Mouse (Mus musculus) erythroid progenitor cell, adult 5-6 weeks (primary cell): ENCODE results near the gene Akr1c14. TPM values are rescaled to one million over a fixed set of nuclear protein-coding genes. Genes with fewer than 3 reads are reported as not detected.
"Not testable (repeated sequence)": the region's sequence is repeated elsewhere in the genome, so short reads cannot be mapped to it uniquely, and the experiment has no call there.

Source experiments
- ATAC-seq: replicated peaks from 2 replicates; pipeline ENCODE4 v1.8.0; 2016; ENCODE audit warnings: moderate number of reproducible peaks, mild to moderate bottlenecking, moderate TSS enrichment, inconsistent platforms; ENCODE audit not compliant: poor library complexity, low FRiP score, severe bottlenecking
- total RNA-seq, 2 experiments: library from RNA; stranded (forward) in 1 of 2; stranded (reverse) in 1 of 2; fragments of 150-400 nt in 1 of 2; fragments of 186-747, 209-891 nt in 1 of 2; gene quantifications; 2 replicates each; pipeline versions ENCODE4 v1.2.3 to v1.2.4; 2015 to 2017; ENCODE audit warnings: low replicate concordance in 2 of 2

Gene Akr1c14
- total RNA-seq, 2 experiments from 2014 or later, result not detected

- peak; percentile 61 for ATAC-seq
Observed at GRCm38 (mm10) chr13:4110281-4111188, 61.7 kb downstream of the Akr1c14 start.

GRCm38 (mm10) chr13:4119181-4119904 lies 70.5 kb downstream of the Akr1c14 start:
- ATAC-seq, result no peak

GRCm38 (mm10) chr13:4123146-4123545 lies 74.3 kb downstream of the Akr1c14 start:
- no peak for ATAC-seq

- not testable (repeated sequence) for ATAC-seq
Observed at GRCm38 (mm10) chr13:4124471-4124870, 75.7 kb downstream of the Akr1c14 start.

GRCm38 (mm10) chr13:4125846-4126245 lies 77.0 kb downstream of the Akr1c14 start:
- ATAC-seq, result not testable (repeated sequence)

GRCm38 (mm10) chr13:4129100-4129499 lies 80.3 kb downstream of the Akr1c14 start:
- no peak for ATAC-seq

- ATAC-seq, result no peak
Observed at GRCm38 (mm10) chr13:4131317-4131716, 82.5 kb downstream of the Akr1c14 start.

- no peak for ATAC-seq
Observed at GRCm38 (mm10) chr13:4131721-4132120, 82.9 kb downstream of the Akr1c14 start.

GRCm38 (mm10) chr13:4133070-4133469 lies 84.3 kb downstream of the Akr1c14 start:
- no peak for ATAC-seq

Other genes starting within 250 kb of the Akr1c14 start
- gene Calml3, start 244.7 kb upstream of the Akr1c14 start, total RNA-seq (2015; ENCODE audit: low replicate concordance), result not detected in 2 replicates
- gene Calml3, start 244.7 kb upstream of the Akr1c14 start, total RNA-seq (2017; ENCODE audit: low replicate concordance), result not detected in 2 replicates
- gene Calm4, start 211.3 kb upstream of the Akr1c14 start, total RNA-seq (2015; ENCODE audit: low replicate concordance), result not detected in 2 replicates
- not detected in 2 replicates for gene Calm4, start 211.3 kb upstream of the Akr1c14 start, total RNA-seq (2017; ENCODE audit: low replicate concordance)
- not detected in 2 replicates for gene Calm5, start 194.8 kb upstream of the Akr1c14 start, total RNA-seq (2015; ENCODE audit: low replicate concordance)
- gene Calm5, start 194.8 kb upstream of the Akr1c14 start, total RNA-seq (2017; ENCODE audit: low replicate concordance), result not detected in 2 replicates
- gene Net1, start 130.8 kb upstream of the Akr1c14 start, total RNA-seq (2015; ENCODE audit: low replicate concordance), result 133 and 156 TPM in 2 replicates
- 193 and 201 TPM in 2 replicates for gene Net1, start 130.8 kb upstream of the Akr1c14 start, total RNA-seq (2017; ENCODE audit: low replicate concordance)
- not detected in 2 replicates for gene Tubal3, start 130.7 kb upstream of the Akr1c14 start, total RNA-seq (2015; ENCODE audit: low replicate concordance)
- not detected in 2 replicates for gene Tubal3, start 130.7 kb upstream of the Akr1c14 start, total RNA-seq (2017; ENCODE audit: low replicate concordance)
- gene Ucn3, start 103.7 kb upstream of the Akr1c14 start, total RNA-seq (2015; ENCODE audit: low replicate concordance), result not detected in 2 replicates
- not detected in 2 replicates for gene Ucn3, start 103.7 kb upstream of the Akr1c14 start, total RNA-seq (2017; ENCODE audit: low replicate concordance)
- gene Akr1c18, start 101.6 kb downstream of the Akr1c14 start, total RNA-seq (2015; ENCODE audit: low replicate concordance), result not detected in 2 replicates
- gene Akr1c18, start 101.6 kb downstream of the Akr1c14 start, total RNA-seq (2017; ENCODE audit: low replicate concordance), result not detected in 2 replicates
- 5.4 TPM in 1 of 2 replicates, not detected in the other for gene Akr1c13, start 142.1 kb downstream of the Akr1c14 start, total RNA-seq (2015; ENCODE audit: low replicate concordance)
- gene Akr1c13, start 142.1 kb downstream of the Akr1c14 start, total RNA-seq (2017; ENCODE audit: low replicate concordance), result 2.8 TPM in 1 of 2 replicates, not detected in the other
- not detected in 2 replicates for gene Akr1c19, start 179.7 kb downstream of the Akr1c14 start, total RNA-seq (2015; ENCODE audit: low replicate concordance)
- not detected in 2 replicates for gene Akr1c19, start 179.7 kb downstream of the Akr1c14 start, total RNA-seq (2017; ENCODE audit: low replicate concordance)
- not detected in 2 replicates for gene Akr1c12, start 230.4 kb downstream of the Akr1c14 start, total RNA-seq (2015; ENCODE audit: low replicate concordance)
- gene Akr1c12, start 230.4 kb downstream of the Akr1c14 start, total RNA-seq (2017; ENCODE audit: low replicate concordance), result 3.7 TPM in 1 of 2 replicates, not detected in the other